Mouse (Mus musculus) thymus, adult 2 months (tissue): Measurements from ENCODE around the gene D930007J09Rik. TPM values are rescaled to one million over a fixed set of nuclear protein-coding genes. Genes with fewer than 3 reads are reported as not detected.

Experiments
- DNase-seq: peaks from one replicate; pipeline ENCODE4 v3.0.0; 2021
- H3K27ac ChIP-seq: fragments of 200-500 bp; 2 replicates; pipeline ENCODE4 v1.5.1; 2012; ENCODE audit warnings: low read length, control low read depth; ENCODE audit not compliant: control insufficient read depth, insufficient read depth
- H3K27me3 ChIP-seq: fragments of 200-500 bp; 2 replicates; pipeline ENCODE4 v1.6.1; 2012; ENCODE audit warnings: mild to moderate bottlenecking, low read length, moderate library complexity, mixed read lengths; ENCODE audit not compliant: control insufficient read depth, insufficient read depth
- H3K36me3 ChIP-seq: fragments of 200-500 bp; 2 replicates; pipeline ENCODE4 v1.6.1; 2012; ENCODE audit warnings: mild to moderate bottlenecking, low read length, moderate library complexity; ENCODE audit not compliant: control insufficient read depth, insufficient read depth
- H3K4me1 ChIP-seq: fragments of 200-500 bp; replicated peaks from 2 replicates; pipeline ENCODE4 v1.6.1; 2012; ENCODE audit warnings: low read length; ENCODE audit not compliant: control insufficient read depth, insufficient read depth
- H3K4me3 ChIP-seq: fragments of 200-500 bp; 2 replicates; pipeline ENCODE4 v1.5.1; 2012; ENCODE audit warnings: mild to moderate bottlenecking, low read length, control low read depth, moderate library complexity; ENCODE audit not compliant: control insufficient read depth, insufficient read depth
- CTCF ChIP-seq: fragments of 200-500 bp; IDR thresholded peaks from 2 replicates; pipeline ENCODE4 v1.5.1; 2012; ENCODE audit warnings: mild to moderate bottlenecking, control low read depth, low read length, moderate library complexity, borderline replicate concordance; ENCODE audit not compliant: control insufficient read depth, poor library complexity, insufficient read depth; ENCODE audit errors: extremely low read depth
- POLR2A ChIP-seq: fragments of 200-500 bp; IDR thresholded peaks from 2 replicates; pipeline ENCODE4 v1.6.1; 2012; ENCODE audit warnings: mild to moderate bottlenecking, low read length, control low read depth, moderate library complexity; ENCODE audit not compliant: control insufficient read depth, poor library complexity, insufficient read depth; ENCODE audit errors: extremely low read depth
- WGBS: fragments of 180-500 bp; shearing (Covaris S2); methylation state at CpG from one replicate; pipeline ENCODE4 v1.1.7; 2018; 5-methylcytosine and 5-hydroxymethylcytosine counted together
- polyA plus RNA-seq: library from polyadenylated mRNA; depleted of rRNA; stranded (reverse); fragments of >200 nt; gene quantifications from 2 replicates; pipeline ENCODE4 v1.2.3, GENCODE M21; 2012; rRNA removed

The D930007J09Rik gene
- polyA plus RNA-seq, 1 experiment: not detected

DNA sequence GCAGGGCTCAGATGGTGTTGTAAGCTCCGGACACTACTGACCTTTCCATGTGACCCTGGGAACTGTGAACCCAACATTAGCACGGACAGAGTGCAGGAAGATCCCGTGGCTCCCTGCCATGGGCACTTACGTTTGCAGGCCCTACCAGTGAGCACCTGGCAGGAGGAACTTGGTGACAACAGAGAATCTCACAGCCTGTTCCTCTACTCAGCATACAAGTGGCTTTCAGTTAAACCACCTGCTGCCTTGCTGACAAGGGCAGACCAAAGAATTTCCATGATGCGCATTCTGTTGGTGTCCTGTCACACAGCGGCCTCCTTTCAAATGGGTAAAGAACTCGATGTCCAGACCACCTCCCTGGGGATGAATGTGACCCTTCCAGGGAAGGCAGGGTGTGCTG, 38.2 kb downstream of the D930007J09Rik start:
- 0 out of 2 replicates have a peak, but pooled peaks cover 5% of the 10 kb centered on the region for H3K4me1 ChIP-seq
- TF ChIP-seq CTCF (no peak), POLR2A (no peak)
- no peak overlapping the region for H3K4me3 ChIP-seq
- no peak overlapping the region for H3K27ac ChIP-seq
- WGBS: 49% methylated on average over 7 of the region's 7 CpGs
- H3K27me3 ChIP-seq: no peaks in the 10 kb centered on the region
- no peak for DNase-seq
- no peaks in the 10 kb centered on the region for H3K36me3 ChIP-seq

DNA sequence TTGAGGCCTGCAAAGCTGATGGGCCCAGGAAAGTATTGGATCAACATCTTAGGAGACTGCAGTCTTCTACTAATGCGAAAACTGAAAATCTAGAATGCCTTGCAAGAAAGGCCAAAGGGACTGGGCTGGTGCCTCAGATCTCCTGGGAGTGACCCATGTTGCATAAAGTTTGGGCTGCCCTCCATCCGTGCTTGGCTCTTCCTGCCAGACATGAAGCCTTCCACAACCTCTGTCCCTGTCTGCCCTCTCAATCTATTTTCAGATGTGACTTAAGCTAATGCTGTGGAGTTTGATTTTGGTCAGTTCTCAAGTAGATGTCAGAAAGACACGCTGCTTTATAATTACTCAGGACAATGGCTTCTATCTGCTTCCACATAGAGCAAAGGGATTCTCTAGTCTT, 39.5 kb downstream of the D930007J09Rik start:
- no peaks in the 10 kb centered on the region for H3K27me3 ChIP-seq
- H3K27ac ChIP-seq: no peak overlapping the region
- DNase-seq: no peak
- H3K36me3 ChIP-seq: no peaks in the 10 kb centered on the region
- WGBS: 90% methylated on average over 3 of the region's 3 CpGs
- H3K4me3 ChIP-seq: no peak overlapping the region
- 0 out of 2 replicates have a peak, but pooled peaks cover 5% of the 10 kb centered on the region for H3K4me1 ChIP-seq
- no peak for TF ChIP-seq POLR2A
- no peak for TF ChIP-seq CTCF

GRCm38 (mm10) chr13:32760795-32761194, 41.9 kb downstream of the D930007J09Rik start:
- Histone ChIP-seq H3K4me3 (no peak overlapping the region), H3K27me3 (no peaks in the 10 kb centered on the region), H3K36me3 (no peaks in the 10 kb centered on the region), H3K27ac (no peak overlapping the region), H3K4me1 (0 out of 2 replicates have a peak, but pooled peaks cover 5% of the 10 kb centered on the region)
- TF ChIP-seq POLR2A: no peak
- 86% methylated on average over 2 of the region's 2 CpGs for WGBS
- DNase-seq: no peak

DNA sequence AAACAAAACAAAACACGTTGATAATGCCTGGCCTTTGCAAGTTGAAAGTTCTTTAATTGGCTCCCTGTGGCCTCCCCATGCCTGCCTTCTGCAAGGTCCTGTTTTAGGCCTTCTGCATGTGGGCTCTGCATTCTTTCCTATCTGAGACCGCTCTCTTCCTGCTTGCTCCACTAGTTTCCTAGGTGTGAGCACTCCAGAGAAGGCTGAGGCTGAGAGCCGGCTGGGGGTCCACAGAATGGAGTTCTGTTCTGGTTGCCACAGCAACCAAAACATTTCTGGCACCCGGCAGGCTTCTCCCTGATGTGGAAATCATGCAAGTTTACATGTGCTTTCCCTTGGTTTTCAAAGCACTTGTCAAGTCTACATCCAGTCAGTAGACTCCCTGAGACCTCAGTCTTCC, 43.6 kb downstream of the D930007J09Rik start:
- no peak overlapping the region for H3K27ac ChIP-seq
- no peak overlapping the region for H3K4me3 ChIP-seq
- no peak for DNase-seq
- H3K4me1 ChIP-seq: no peaks in the 10 kb centered on the region
- no peaks in the 10 kb centered on the region for H3K27me3 ChIP-seq
- H3K36me3 ChIP-seq: no peaks in the 10 kb centered on the region
- no peak for TF ChIP-seq POLR2A
- TF ChIP-seq CTCF: no peak
- WGBS: 86% methylated on average over 4 of the region's 4 CpGs

Other genes starting within 250 kb of the D930007J09Rik start
- 0.68 and 2.2 TPM in 2 replicates for gene Mylk4, start 18.9 kb downstream of the D930007J09Rik start, polyA plus RNA-seq
- 61.7 and 62.1 TPM in 2 replicates for gene Wrnip1, start 811 bp downstream of the D930007J09Rik start, polyA plus RNA-seq
- gene Serpinb1a, start 48.3 kb upstream of the D930007J09Rik start, polyA plus RNA-seq: 11.6 and 14.0 TPM in 2 replicates
- not detected in 2 replicates for gene Serpinb1c, start 95.4 kb upstream of the D930007J09Rik start, polyA plus RNA-seq
- gene Serpinb6b, start 162.4 kb upstream of the D930007J09Rik start, polyA plus RNA-seq: 11.9 and 15.9 TPM in 2 replicates
- 8.6 and 11.4 TPM in 2 replicates for gene Serpinb9, start 200.4 kb upstream of the D930007J09Rik start, polyA plus RNA-seq
- gene Serpinb9b, start 224.6 kb upstream of the D930007J09Rik start, polyA plus RNA-seq: 0.32 and 0.34 TPM in 2 replicates